Mouse (Mus musculus) C2C12 (cell line): ENCODE measurements around the gene Olfr69.

Experiments
- CTCF ChIP-seq: IDR thresholded peaks from one replicate; pipeline ENCODE4 v1.5.1; 2011; ENCODE audit not compliant: control insufficient read depth, insufficient read depth, insufficient read length
- FOSL1 ChIP-seq: IDR thresholded peaks from one replicate; pipeline ENCODE4 v1.8.0; 2011; ENCODE audit warnings: mild to moderate bottlenecking, low read length; ENCODE audit not compliant: poor library complexity, insufficient read depth, severe bottlenecking
- MYOG ChIP-seq: IDR thresholded peaks from one replicate; pipeline ENCODE4 v1.6.1; 2011; ENCODE audit not compliant: control insufficient read depth, insufficient read length; ENCODE audit errors: extremely low read depth
- USF1 ChIP-seq: IDR thresholded peaks from one replicate; pipeline ENCODE4 v1.6.1; 2011; ENCODE audit warnings: low read depth, mild to moderate bottlenecking, control low read depth, moderate library complexity

DNA sequence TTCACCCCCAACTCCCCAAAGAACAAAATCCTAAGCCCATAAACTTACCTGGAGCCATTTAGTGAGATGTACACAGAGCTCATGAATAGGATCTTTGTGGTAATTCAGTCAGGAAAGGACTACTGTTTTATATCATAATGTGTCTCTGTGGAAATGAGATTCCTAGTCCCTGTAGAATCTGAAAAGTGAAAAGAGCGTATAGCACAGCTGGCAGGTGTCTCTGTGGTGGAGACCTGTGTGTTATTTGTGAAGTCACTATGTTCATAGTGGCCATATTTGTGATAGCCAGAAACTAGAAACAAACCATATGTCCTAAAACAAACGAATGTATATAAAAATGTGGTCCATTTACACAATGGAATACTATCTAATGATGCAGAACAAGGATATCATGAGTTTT is at the start of gene Olfr69:
- TF ChIP-seq FOSL1 (no peak), CTCF (no peak), MYOG (no peak), USF1 (no peak)
